Mouse (Mus musculus): Measurements from ENCODE around the gene BC037034. TPM values are rescaled to one million over a fixed set of nuclear protein-coding genes. Genes with fewer than 3 reads are reported as not detected.

The BC037034 gene
- polyA plus RNA-seq, 1 experiment from 2014 or later, result 6.8 TPM

GRCm38 (mm10) chr5:138267114-138267513 is 3.3 kb upstream of the BC037034 start:
- ATAC-seq (replicated peaks; ENCODE audit: low FRiP score), result no peak

GRCm38 (mm10) chr5:138265712-138266111 is 1.9 kb upstream of the BC037034 start:
- peaks cover 25% of the 10 kb centered on the region for H3K4me1 ChIP-seq (replicated peaks; ENCODE audit: control insufficient read depth, insufficient read depth, low read length)
- ATAC-seq (replicated peaks; ENCODE audit: low FRiP score), result no peak
- WGBS, result 88% methylated on average over 4 of the region's 4 CpGs
- no peaks in the 10 kb centered on the region for H3K9me3 ChIP-seq (ENCODE audit: control insufficient read depth, low read length)
- no peak overlapping the region for H3K4me3 ChIP-seq (ENCODE audit: low read depth, low read length)
- H3K9ac ChIP-seq (ENCODE audit: low read depth, low read length), result no peak overlapping the region
- peaks cover 6% of the 10 kb centered on the region for H3K27me3 ChIP-seq (replicated peaks; ENCODE audit: control insufficient read depth, insufficient read depth, low read length)
- H3K36me3 ChIP-seq (ENCODE audit: control insufficient read depth, insufficient read depth, low read length), result peaks cover 9% of the 10 kb centered on the region
- no peak overlapping the region for H3K4me2 ChIP-seq
- DNase-seq (ENCODE audit: low spot score), result no peak
- H3K27ac ChIP-seq (ENCODE audit: low read depth, low read length), result no peak overlapping the region

More at GRCm38 (mm10) chr5:138267114-138267513, 3.3 kb upstream of the BC037034 start:
- Histone ChIP-seq H3K36me3 (ENCODE audit: control insufficient read depth, insufficient read depth, low read length) (peaks cover 2% of the 10 kb centered on the region; the same call in 1 of the 2 replicates), H3K4me3 (ENCODE audit: low read depth, low read length) (no peak overlapping the region), H3K4me1 (replicated peaks; ENCODE audit: control insufficient read depth, insufficient read depth, low read length) (peaks cover 15% of the 10 kb centered on the region), H3K27me3 (replicated peaks; ENCODE audit: control insufficient read depth, insufficient read depth, low read length) (peaks cover 20% of the 10 kb centered on the region), H3K27ac (ENCODE audit: low read depth, low read length) (no peak overlapping the region), H3K9ac (ENCODE audit: low read depth, low read length) (no peak overlapping the region), H3K9me3 (ENCODE audit: control insufficient read depth, low read length) (no peaks in the 10 kb centered on the region), H3K4me2 (no peak overlapping the region)
- 84% methylated on average over 3 of the region's 3 CpGs for WGBS
- DNase-seq (ENCODE audit: low spot score), result peak; percentile 9

GRCm38 (mm10) chr5:138264207-138264578 is 360 bp upstream of the BC037034 start:
- H3K27me3 ChIP-seq (replicated peaks; ENCODE audit: control insufficient read depth, insufficient read depth, low read length), result no peaks in the 10 kb centered on the region
- no peak overlapping the region; the same call in 1 of the 2 replicates for H3K27ac ChIP-seq (ENCODE audit: low read depth, low read length)
- H3K9ac ChIP-seq (ENCODE audit: low read depth, low read length), result peak overlapping the region; percentile 97
- peak overlapping the region; percentile 94 for H3K4me2 ChIP-seq
- H3K4me3 ChIP-seq (ENCODE audit: low read depth, low read length), result peak overlapping the region; percentile 97
- ATAC-seq (replicated peaks; ENCODE audit: low FRiP score) (no peak), DNase-seq (ENCODE audit: low spot score) (no peak)
- H3K9me3 ChIP-seq (ENCODE audit: control insufficient read depth, low read length), result no peaks in the 10 kb centered on the region
- peaks cover 18% of the 10 kb centered on the region for H3K36me3 ChIP-seq (ENCODE audit: control insufficient read depth, insufficient read depth, low read length)
- peaks cover 40% of the 10 kb centered on the region for H3K4me1 ChIP-seq (replicated peaks; ENCODE audit: control insufficient read depth, insufficient read depth, low read length)
- 16% methylated on average over 6 of the region's 6 CpGs for WGBS

- Histone ChIP-seq H3K36me3 (ENCODE audit: control insufficient read depth, insufficient read depth, low read length) (peaks cover 21% of the 10 kb centered on the region), H3K4me2 (peak overlapping the region; percentile 94), H3K4me3 (ENCODE audit: low read depth, low read length) (peak overlapping the region; percentile 97), H3K27ac (ENCODE audit: low read depth, low read length) (peak overlapping the region; percentile 90; the same call in 1 of the 2 replicates), H3K9ac (ENCODE audit: low read depth, low read length) (peak overlapping the region; percentile 97), H3K9me3 (ENCODE audit: control insufficient read depth, low read length) (no peaks in the 10 kb centered on the region), H3K27me3 (replicated peaks; ENCODE audit: control insufficient read depth, insufficient read depth, low read length) (no peaks in the 10 kb centered on the region), H3K4me1 (replicated peaks; ENCODE audit: control insufficient read depth, insufficient read depth, low read length) (peaks cover 50% of the 10 kb centered on the region)
- ATAC-seq (replicated peaks; ENCODE audit: low FRiP score), result no peak
- no peak for DNase-seq (ENCODE audit: low spot score)
- 49% methylated on average over 18 of the region's 18 CpGs for WGBS
These were observed 1.1 kb downstream of the BC037034 start for GRCm38 (mm10) chr5:138262582-138263240.

- WGBS, result 58% methylated on average over 4 of the region's 4 CpGs
- Histone ChIP-seq H3K4me1 (replicated peaks; ENCODE audit: control insufficient read depth, insufficient read depth, low read length) (peaks cover 54% of the 10 kb centered on the region), H3K36me3 (ENCODE audit: control insufficient read depth, insufficient read depth, low read length) (peaks cover 21% of the 10 kb centered on the region)
These were observed 1.8 kb downstream of the BC037034 start for GRCm38 (mm10) chr5:138262001-138262400.

GRCm38 (mm10) chr5:138260834-138261233 is 3.0 kb downstream of the BC037034 start:
- H3K27ac ChIP-seq (ENCODE audit: low read depth, low read length), result peak overlapping the region; percentile 90
- 49% methylated on average over 11 of the region's 11 CpGs for WGBS
- peak overlapping the region; percentile 94 for H3K4me2 ChIP-seq
- no peaks in the 10 kb centered on the region for H3K27me3 ChIP-seq (replicated peaks; ENCODE audit: control insufficient read depth, insufficient read depth, low read length)
- H3K4me3 ChIP-seq (ENCODE audit: low read depth, low read length), result peak overlapping the region; percentile 97
- H3K36me3 ChIP-seq (ENCODE audit: control insufficient read depth, insufficient read depth, low read length), result peaks cover 21% of the 10 kb centered on the region
- peak overlapping the region; percentile 64 for H3K9ac ChIP-seq (ENCODE audit: low read depth, low read length)
- DNase-seq (ENCODE audit: low spot score) (no peak), ATAC-seq (replicated peaks; ENCODE audit: low FRiP score) (peak; percentile 60)
- peaks cover 60% of the 10 kb centered on the region for H3K4me1 ChIP-seq (replicated peaks; ENCODE audit: control insufficient read depth, insufficient read depth, low read length)
- no peaks in the 10 kb centered on the region for H3K9me3 ChIP-seq (ENCODE audit: control insufficient read depth, low read length)

More at GRCm38 (mm10) chr5:138262001-138262400, 1.8 kb downstream of the BC037034 start:
- no peaks in the 10 kb centered on the region for H3K9me3 ChIP-seq (ENCODE audit: control insufficient read depth, low read length)
- peak overlapping the region; percentile 97 for H3K9ac ChIP-seq (ENCODE audit: low read depth, low read length)
- no peak for DNase-seq (ENCODE audit: low spot score)
- H3K27me3 ChIP-seq (replicated peaks; ENCODE audit: control insufficient read depth, insufficient read depth, low read length), result no peaks in the 10 kb centered on the region
- peak overlapping the region; percentile 97 for H3K4me3 ChIP-seq (ENCODE audit: low read depth, low read length)
- no peak for ATAC-seq (replicated peaks; ENCODE audit: low FRiP score)
- H3K4me2 ChIP-seq, result peak overlapping the region; percentile 94
- H3K27ac ChIP-seq (ENCODE audit: low read depth, low read length), result peak overlapping the region; percentile 90

GRCm38 (mm10) chr5:138260051-138260450 is 3.8 kb downstream of the BC037034 start:
- H3K4me1 ChIP-seq (replicated peaks; ENCODE audit: control insufficient read depth, insufficient read depth, low read length), result peaks cover 60% of the 10 kb centered on the region
- WGBS, result 43% methylated on average over 10 of the region's 10 CpGs
- DNase-seq (ENCODE audit: low spot score) (no peak), ATAC-seq (replicated peaks; ENCODE audit: low FRiP score) (0 out of 2 replicates have a peak, but pooled peaks have one; percentile 4)
- peaks cover 21% of the 10 kb centered on the region for H3K36me3 ChIP-seq (ENCODE audit: control insufficient read depth, insufficient read depth, low read length)
- peak overlapping the region; percentile 97 for H3K4me3 ChIP-seq (ENCODE audit: low read depth, low read length)
- H3K4me2 ChIP-seq, result peak overlapping the region; percentile 94
- H3K9ac ChIP-seq (ENCODE audit: low read depth, low read length), result peak overlapping the region; percentile 64
- no peaks in the 10 kb centered on the region for H3K9me3 ChIP-seq (ENCODE audit: control insufficient read depth, low read length)
- peak overlapping the region; percentile 90 for H3K27ac ChIP-seq (ENCODE audit: low read depth, low read length)
- no peaks in the 10 kb centered on the region for H3K27me3 ChIP-seq (replicated peaks; ENCODE audit: control insufficient read depth, insufficient read depth, low read length)

- Histone ChIP-seq H3K9me3 (ENCODE audit: control insufficient read depth, low read length) (no peaks in the 10 kb centered on the region), H3K4me1 (replicated peaks; ENCODE audit: control insufficient read depth, insufficient read depth, low read length) (peaks cover 59% of the 10 kb centered on the region), H3K27me3 (replicated peaks; ENCODE audit: control insufficient read depth, insufficient read depth, low read length) (no peaks in the 10 kb centered on the region), H3K4me3 (ENCODE audit: low read depth, low read length) (no peak overlapping the region), H3K27ac (ENCODE audit: low read depth, low read length) (no peak overlapping the region; the same call in 1 of the 2 replicates), H3K4me2 (no peak overlapping the region), H3K9ac (ENCODE audit: low read depth, low read length) (0 out of 2 replicates have a peak overlapping the region, but pooled peaks have one; percentile 26), H3K36me3 (ENCODE audit: control insufficient read depth, insufficient read depth, low read length) (peaks cover 21% of the 10 kb centered on the region)
- 72% methylated on average over 7 of the region's 7 CpGs for WGBS
- DNase-seq (ENCODE audit: low spot score) (no peak), ATAC-seq (replicated peaks; ENCODE audit: low FRiP score) (no peak)
These were observed 4.8 kb downstream of the BC037034 start for GRCm38 (mm10) chr5:138258993-138259392.

GRCm38 (mm10) chr5:138258542-138258941 is 5.3 kb downstream of the BC037034 start:
- H3K4me1 ChIP-seq (replicated peaks; ENCODE audit: control insufficient read depth, insufficient read depth, low read length), result peaks cover 59% of the 10 kb centered on the region
- peak overlapping the region; percentile 39; the same call in 1 of the 2 replicates for H3K27ac ChIP-seq (ENCODE audit: low read depth, low read length)
- ATAC-seq (replicated peaks; ENCODE audit: low FRiP score) (no peak), DNase-seq (ENCODE audit: low spot score) (no peak)
- WGBS, result 83% methylated on average over 6 of the region's 6 CpGs
- H3K36me3 ChIP-seq (ENCODE audit: control insufficient read depth, insufficient read depth, low read length), result peaks cover 21% of the 10 kb centered on the region
- no peaks in the 10 kb centered on the region for H3K9me3 ChIP-seq (ENCODE audit: control insufficient read depth, low read length)
- H3K4me3 ChIP-seq (ENCODE audit: low read depth, low read length), result no peak overlapping the region
- H3K9ac ChIP-seq (ENCODE audit: low read depth, low read length), result 0 out of 2 replicates have a peak overlapping the region, but pooled peaks have one; percentile 5
- no peaks in the 10 kb centered on the region for H3K27me3 ChIP-seq (replicated peaks; ENCODE audit: control insufficient read depth, insufficient read depth, low read length)
- no peak overlapping the region for H3K4me2 ChIP-seq

Data from liver, embryonic 11.5 days (tissue).